Mouse (Mus musculus) fat pad, adult 2 months (tissue): ENCODE measurements around the gene Mycbp.
"Not testable (repeated sequence)": the region's sequence is repeated elsewhere in the genome, so short reads cannot be mapped to it uniquely, and the experiment has no call there.

Experiments
- DNase-seq: peaks from one replicate; pipeline ENCODE4 v3.0.0-alpha.2; 2011; ENCODE audit warnings: low read depth, low spot score; ENCODE audit errors: extremely low read depth

The Mycbp gene

DNA sequence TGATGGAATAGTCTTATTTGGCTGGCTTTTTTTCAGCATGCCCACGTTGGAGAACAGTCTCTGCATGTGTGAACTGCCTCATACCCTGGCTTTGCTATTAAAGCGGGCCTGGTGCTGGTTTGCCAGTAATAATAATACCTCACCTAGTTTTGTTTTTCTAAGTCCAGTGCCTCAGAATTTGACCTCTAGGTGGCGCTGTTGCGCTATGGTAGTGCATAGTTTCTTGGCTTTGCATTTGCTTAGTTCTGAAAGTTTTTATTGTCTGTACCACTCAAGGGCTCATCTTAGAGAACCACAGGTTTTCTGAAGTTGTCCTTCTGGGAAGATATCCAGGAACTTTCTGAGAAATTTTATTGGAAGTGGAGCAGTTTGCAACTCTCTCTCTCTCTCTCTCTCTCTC lies 35.2 kb downstream of the Mycbp start:
- no peak for DNase-seq

DNA sequence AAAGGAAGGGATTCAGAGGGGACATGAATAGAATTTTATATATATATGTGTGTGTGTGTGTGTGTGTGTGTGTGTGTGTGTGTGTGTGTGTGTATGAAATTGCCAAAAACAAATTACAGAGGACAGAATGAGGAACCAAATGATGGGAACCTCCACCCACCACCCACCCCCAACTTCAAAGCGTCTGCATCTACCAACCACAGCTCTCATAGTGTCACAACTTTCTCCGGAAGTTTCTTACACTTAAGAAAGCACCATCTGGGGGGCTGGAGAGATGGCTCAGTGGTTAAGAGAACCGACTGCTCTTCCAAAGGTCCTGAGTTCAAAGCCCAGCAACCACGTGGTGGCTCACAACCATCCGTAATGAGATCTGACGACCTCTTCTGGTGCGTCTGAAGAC lies 36.2 kb downstream of the Mycbp start:
- DNase-seq: not testable (repeated sequence)

DNA sequence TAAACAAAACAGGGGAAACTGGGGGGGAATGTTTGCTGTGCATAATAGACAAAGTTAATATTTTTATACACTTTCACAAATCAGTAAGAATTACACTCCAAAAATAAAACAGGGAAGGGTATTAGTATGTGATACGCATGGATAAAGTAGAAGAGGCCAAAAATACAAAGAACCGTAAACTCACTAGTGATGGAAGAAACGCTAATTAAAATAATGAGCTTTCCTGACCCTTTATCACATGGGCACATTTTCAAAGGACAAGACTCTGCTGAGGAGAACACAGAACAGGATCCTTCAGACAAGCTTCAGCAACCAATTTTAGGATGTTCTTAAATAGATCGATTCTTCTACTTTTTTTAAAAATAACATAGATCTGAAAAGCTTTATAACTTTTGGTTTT lies 42.1 kb downstream of the Mycbp start:
- no peak for DNase-seq

DNA sequence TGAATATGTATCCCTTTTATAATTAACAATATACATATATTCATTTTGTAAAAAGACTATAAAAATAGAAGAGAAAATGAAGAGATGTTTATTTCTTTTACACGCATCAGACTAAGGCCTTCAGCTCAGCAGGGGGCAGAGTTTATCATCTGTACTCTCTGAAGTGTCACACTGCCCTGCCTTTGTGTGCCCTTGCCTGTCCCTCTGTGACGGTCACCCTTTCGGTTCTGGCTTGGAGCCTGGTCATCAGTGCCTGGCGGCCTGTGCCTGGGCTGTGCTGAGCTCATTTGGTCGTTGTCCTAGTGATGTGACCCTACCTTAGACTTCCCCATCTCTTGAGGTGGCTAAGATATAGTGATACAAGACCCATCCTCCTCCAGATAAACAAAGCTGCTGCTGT lies 42.5 kb downstream of the Mycbp start:
- no peak for DNase-seq

DNA sequence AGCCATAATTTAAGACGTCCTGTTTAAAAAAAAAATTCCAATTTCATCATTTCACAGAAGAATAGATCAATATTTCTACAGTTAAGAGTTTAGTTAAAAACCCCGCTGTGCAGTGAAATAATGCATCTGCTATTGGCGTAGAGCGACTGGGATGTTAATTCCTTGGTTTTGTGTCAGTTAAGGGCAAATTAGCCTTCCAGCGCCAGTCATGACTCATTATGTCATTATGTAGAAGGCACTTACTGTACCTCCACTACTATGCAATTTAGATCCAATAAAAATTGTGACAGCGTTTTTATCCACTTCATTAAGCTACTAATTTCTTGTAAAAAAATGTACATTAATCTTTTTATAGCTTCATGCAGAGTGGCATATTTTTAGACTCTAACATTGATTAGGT lies 44.3 kb downstream of the Mycbp start:
- DNase-seq: no peak

DNA sequence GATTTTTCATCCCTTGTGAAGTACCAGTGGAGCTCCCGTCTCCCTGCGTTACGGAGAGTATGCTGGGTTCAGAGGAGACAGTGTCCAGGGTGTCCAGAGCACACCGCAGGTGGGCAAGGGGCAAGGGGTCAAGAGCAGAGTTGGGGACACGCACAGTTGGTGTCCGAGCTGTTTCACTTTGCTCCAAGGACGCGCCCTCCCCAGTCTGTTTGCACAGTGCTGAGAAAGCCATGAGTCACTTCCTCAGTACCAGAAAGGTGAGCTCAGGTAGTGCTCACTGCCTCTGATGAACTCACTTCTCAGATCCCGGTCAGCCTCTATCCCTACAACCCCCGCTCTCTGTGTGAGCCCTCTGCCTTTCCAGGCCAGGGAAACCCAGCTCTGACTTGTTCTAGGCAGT lies 45.0 kb downstream of the Mycbp start:
- DNase-seq: no peak

DNA sequence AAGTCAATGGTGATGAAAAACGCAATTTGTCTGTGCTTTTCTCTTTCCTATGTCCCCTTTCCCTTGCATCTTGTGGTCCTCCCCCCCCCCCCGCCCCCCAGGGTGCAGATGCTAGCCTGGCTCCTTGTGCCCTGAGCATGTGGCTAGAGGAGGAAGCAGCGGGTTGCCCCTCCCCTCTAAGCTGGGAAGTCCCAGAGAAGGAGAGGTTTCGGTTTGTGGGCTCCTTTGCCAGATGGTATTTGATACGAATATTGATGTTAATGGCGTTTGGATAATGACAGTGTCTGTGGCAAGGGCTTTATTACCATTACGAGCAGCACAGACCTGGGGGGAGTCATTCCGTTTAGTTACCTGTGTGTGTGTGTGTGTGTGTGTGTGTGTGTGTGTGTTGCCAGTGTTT lies 47.4 kb downstream of the Mycbp start:
- no peak for DNase-seq

DNA sequence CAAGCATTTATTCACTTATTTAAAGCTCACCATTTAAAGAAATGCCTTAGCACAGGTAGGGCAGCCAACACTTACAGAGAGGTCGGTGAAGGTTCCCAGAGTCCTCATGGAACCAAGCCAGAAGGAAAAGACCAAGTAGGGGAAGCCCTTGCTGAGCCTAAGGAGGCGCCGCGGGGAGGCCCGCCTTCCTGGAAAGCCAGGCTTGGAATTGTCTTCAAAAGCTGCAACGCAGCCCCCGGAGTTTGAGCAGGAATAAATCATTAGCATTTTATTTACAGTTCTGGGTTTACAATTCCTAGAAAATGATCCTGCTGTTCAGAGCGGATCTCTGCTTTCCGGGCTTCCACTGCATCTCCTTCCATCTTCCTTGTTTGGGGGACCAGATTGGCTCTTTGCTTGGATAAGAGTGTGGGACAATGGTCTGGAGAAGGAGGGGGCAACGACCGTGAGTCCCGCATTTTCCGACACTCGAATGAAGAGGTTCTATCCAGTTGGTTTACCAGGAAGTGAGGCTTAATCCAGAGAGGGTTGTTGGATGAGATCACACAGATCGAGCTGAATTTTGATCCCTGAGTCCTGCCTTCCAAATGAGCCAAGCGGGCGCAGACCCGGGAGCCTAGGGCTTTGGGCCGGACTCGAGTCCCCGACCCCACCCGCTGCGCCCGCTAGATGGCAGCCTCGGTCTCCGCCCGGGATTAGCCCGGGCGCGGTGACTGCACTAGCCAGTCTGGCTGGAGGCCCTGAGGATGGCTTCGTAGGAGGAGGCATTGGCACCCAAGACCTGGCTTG lies 52.3 kb downstream of the Mycbp start:
- peak; percentile 23 for DNase-seq

DNA sequence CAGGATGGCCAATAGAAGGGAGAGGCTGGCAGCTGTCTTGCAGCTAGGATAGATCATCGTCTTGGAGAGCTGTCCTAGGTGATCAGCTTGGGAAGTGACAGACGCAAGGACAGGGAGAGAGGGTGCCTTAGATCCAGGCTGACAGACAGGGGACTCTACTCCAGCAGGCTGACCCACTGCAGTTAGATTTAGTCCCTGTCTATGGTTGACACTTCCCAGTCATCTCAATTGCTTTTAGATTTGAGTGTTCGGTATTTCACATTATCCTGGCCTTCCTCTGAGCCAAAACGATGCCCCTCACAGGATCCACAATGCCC lies 52.8 kb downstream of the Mycbp start:
- DNase-seq: no peak

DNA sequence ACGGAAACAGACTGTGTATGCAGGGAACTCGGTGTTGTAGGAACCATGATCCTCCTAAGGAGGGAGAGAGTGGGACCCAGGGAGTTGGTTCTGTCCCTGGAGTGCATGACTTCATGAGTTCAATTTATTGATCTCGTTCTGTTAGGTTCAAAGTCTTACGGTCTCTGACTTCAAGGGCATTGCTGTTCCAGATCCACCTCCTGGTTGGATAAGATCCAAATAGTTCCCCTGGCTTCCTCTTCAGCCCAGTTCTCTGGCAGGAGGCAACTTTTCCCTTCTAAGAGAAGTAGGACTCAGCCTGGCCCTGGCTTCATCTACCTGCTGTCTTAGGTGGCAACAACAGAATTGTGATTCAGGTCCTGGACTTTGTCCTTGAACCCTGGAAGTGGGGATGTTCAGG lies 53.3 kb downstream of the Mycbp start:
- no peak for DNase-seq

DNA sequence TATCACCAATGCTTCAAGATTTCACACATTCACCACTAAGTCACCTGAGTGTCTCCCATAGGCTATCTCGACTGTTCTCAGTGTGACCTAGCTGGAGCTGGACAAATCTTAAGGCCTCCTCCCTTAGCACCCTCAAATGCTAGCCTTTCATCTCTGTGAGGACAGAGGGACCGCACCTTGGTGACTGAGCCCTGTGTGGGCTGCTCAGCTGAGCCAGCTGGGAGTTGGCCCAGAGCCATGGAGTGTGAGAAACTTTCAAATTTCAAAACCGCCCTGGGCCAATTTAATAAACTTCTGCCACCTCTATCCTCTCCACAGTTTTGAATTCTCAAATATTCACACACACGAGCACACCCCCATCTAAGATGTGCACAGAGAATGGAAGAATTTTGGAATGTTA lies 56.3 kb downstream of the Mycbp start:
- DNase-seq: no peak
